Mouse (Mus musculus) adrenal gland, postnatal 0 days (tissue): ENCODE data around the gene Zc2hc1c. TPM values are rescaled to one million over a fixed set of nuclear protein-coding genes. Genes with fewer than 3 reads are reported as not detected.

Source experiments
- microRNA-seq: library from miRNA; unstranded; fragments of <30 nt; microRNA quantifications from one replicate; pipeline ENCODE4, GENCODE M21; 2016; ENCODE audit warnings: borderline replicate concordance; ENCODE audit not compliant: insufficient number of aligned reads
- polyA plus RNA-seq: library from polyadenylated mRNA; unstranded; fragments of >200 nt; fragmentation: Nextera tagmentation; extraction: Ambion mirVana; gene quantifications from 2 replicates; pipeline ENCODE4 v1.2.1, GENCODE M21; 2015

Gene Zc2hc1c
- polyA plus RNA-seq: 1.6 and 2.0 TPM in 2 replicates

DNA sequence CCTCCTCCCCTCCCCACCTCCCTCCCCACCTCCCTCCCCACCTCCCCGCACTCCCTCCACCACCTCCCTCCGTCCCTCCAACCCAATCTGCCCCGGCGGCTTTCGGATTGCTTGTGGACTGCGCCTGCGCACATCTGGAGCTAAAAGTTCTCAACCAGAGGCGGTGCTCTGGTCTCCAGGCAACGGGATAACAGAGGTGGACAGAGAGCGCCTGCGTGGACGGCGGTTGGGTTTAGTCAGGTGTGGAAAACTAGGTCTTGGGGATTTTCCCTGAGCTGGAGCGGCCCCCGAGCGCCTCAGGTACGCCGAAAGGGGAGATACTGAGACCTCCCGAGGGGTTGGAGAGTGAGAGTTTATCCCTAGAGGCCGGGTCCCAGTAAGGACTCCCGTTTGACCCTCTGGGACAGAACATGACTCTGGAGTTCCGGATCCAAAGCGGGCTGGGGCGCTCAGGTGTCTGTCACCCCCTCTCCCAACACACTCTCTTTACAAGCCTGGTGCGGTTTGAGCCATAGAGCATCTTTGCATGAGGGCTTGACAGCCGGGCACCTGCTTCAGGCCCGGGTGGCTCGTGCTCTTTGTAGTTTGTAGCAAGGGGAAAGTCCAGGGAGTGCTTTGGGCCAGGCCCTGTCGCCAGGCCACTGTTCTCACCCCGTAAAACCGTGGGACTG, at the start of gene Zc2hc1c:
Gene Zc2hc1c, plus strand, starts transcription at position 106 of the 671 bp plus-strand sequence.

DNA sequence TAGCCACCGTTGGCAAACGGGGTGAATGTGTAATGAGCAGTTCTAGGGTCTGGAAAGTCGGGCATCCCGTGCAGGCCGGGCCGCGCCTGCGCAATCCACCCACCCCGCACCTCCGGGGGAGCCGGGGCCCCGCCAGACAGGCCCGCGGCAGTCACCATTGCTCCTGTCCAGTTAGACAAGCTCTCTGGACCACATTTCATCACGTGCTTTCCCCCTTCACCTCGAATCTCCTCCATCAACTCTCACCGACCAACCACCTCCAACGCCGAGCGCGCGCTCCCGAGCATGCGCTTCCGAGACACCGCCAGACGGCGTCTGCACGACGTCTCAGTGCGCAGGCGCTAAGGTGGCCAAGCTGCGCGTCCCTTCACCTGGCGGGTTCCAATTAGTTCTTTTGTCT, 18.1 kb upstream of the Zc2hc1c start, which contains the start of gene Mlh3:
Gene Mlh3, minus strand, starts transcription at position 281 of the 400 bp plus-strand sequence.

DNA sequence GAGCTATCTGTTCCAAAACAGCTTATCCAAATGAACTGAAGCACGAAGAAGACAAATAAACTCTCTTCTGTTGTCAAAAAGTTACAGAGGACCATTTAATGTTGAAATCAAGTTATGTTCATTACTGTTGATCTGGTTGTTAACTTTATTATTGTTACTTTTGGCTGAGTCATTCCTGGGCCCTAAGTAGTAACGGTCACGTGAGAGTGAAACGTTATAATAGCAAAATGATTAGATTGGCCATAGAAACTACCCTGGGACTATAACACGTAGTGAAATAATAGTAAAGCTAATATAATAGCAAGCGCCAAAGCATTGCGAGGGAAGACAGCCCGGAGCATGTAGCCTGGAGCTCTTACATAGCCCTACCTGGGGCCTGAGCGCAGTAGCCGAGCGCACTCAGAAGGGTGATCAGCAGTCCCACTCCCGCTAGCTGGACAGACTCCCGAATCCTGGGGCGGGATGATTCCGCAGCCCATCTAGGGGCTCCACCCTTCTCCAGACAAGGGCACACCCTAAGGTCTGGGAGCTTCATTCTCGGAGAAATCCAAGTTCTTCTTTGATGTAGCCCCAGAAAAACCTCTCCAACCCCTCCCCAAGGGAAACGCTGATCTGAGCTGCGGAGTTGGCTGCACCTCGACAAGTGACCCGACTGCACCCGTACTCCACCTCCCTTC, 444 bp upstream of the Zc2hc1c start, which contains the start of gene Acyp1:
Gene Acyp1, minus strand, starts transcription at position 630 of the 677 bp plus-strand sequence.

DNA sequence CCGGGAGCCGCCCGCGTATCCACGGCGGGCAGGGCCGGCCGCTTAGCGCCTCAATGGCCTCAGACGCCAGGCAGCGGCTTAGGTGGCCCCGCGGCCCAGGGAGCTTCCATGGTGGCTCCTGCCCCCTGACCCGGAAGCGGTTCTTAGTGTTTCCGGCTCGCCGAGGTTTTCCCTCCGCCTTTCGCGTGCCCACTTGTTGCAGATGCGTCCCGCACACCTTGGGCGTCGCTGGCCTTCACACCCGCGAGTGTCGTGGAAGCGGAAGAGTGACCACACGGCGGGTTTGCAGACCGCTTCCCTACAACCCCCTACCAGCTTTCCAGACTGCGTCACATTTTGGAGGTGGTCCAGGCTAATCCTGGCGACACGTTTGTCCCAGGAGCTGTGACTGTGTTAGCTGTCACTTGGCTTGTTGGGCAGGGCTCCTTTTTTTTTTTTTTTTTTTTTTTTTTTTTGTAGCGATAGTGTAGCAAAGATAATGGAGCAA, 50.9 kb downstream of the Zc2hc1c start, which contains the start of gene Nek9:
Gene Nek9, minus strand, starts transcription at position 120 of the 487 bp plus-strand sequence.

Small RNA genes lying within 50 kb of the gene (microRNA-seq; reads per million reads assigned to microRNA genes)
- not detected for gene Mir6938

Other genes with a start within 250 kb of the Zc2hc1c start
- gene Prox2, start 177.8 kb upstream of the Zc2hc1c start, polyA plus RNA-seq: 2.6 and 3.9 TPM in 2 replicates
- gene Dlst, start 177.8 kb upstream of the Zc2hc1c start, polyA plus RNA-seq: 55.8 and 91.8 TPM in 2 replicates
- gene Rps6kl1, start 137.3 kb upstream of the Zc2hc1c start, polyA plus RNA-seq: 3.4 and 6.8 TPM in 2 replicates
- 5.9 and 11.9 TPM in 2 replicates for gene Pgf, start 110.8 kb upstream of the Zc2hc1c start, polyA plus RNA-seq
- gene Eif2b2, start 69.1 kb upstream of the Zc2hc1c start, polyA plus RNA-seq: 51.3 and 64.4 TPM in 2 replicates
- 4.3 and 5.5 TPM in 2 replicates for gene Mlh3, start 18.0 kb upstream of the Zc2hc1c start, polyA plus RNA-seq
- 160 and 216 TPM in 2 replicates for gene Acyp1, start 153 bp upstream of the Zc2hc1c start, polyA plus RNA-seq
- 14.8 and 17.8 TPM in 2 replicates for gene Nek9, start 50.8 kb downstream of the Zc2hc1c start, polyA plus RNA-seq
- gene Tmed10, start 86.3 kb downstream of the Zc2hc1c start, polyA plus RNA-seq: 268 and 373 TPM in 2 replicates
- 6.9 and 7.6 TPM in 2 replicates for gene Fos, start 185.3 kb downstream of the Zc2hc1c start, polyA plus RNA-seq